Mouse (Mus musculus) mature B cell (primary cell): Measurements from ENCODE around the gene Rpl5.

Source experiments
- in situ Hi-C: fragments of 300-500 bp; cut with MboI; formaldehyde crosslinking; loops from 2 replicates; pipeline ENCODE4 v1.14.3; 2019

Rpl5 gene

DNA sequence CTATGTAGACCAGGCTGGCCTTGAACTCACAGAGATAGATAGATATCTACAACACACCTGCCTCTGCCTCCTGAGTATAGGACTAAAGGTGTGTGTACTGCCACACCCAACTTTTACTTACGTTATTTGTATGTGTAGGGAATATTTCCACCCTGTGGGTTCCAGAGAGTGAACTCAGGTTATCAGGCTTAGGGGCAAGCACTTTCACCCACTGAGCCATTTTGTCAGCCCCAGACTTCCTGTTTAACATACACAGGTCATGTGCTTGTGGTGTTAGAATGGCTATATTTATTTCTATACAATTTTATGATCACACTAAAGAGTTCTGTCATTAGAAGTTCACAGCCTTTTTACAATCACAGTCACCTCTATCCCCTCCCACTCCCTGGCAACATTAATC, 42.6 kb downstream of the Rpl5 start:
- in situ Hi-C loops: no loop called here

DNA sequence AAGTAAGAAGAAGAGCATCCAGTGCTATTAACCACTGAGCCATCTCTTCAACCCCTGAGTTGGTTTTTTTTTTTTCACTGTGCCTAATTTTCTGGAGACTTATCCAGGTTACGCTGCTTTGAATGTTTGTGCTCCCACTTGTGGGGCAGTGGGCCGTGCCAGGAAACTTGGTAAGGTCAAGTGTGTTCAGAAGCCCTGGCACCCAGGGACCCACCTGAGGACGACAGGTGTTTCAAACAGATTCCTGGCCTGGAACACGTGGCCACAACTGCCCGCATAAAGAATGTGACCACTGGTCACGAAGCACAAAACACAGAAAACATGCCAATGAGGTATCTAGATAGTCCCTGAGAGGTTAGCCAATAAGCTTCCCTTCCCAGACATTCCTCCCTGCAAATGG, 43.2 kb downstream of the Rpl5 start:
- in situ Hi-C loops: no loop called here

DNA sequence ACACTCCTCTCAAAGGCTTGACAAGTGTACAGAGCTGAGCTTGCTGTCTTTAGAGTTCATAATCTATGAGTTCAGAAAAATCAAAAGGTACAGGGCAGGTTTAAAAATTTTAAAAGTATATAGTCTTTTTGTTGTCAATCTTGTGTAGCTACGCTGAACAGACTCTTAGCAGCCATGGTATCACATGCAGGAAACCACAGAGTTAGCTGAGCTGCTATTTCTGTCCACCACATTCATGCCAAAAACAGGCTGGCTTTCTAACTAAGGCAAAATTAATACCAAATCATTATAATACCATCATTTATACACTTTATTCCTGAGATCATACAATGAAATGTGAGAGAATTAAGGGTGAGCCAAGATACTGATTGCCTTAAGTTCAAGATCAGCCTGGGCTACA, 46.2 kb downstream of the Rpl5 start:
- in situ Hi-C loops: no loop called here

DNA sequence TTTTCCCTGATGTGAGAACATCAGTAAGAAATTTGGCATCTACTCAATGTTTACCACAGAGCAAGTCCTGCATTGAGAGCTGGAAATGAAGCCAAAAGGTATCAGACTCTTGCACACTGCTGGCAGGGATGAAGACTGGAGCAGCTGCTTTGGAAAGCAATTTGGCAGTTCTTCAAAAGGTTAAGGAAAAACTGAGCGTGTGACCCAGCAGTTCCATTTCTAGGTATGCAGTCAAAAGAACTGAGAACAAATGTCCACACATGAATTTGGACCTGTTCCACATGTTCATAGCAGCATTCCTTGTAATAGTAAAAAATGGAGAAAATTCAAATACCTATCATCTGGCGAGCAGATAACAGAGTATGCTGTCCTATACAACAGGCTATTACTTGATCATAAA, 47.2 kb downstream of the Rpl5 start:
- in situ Hi-C loops: no loop called here

DNA sequence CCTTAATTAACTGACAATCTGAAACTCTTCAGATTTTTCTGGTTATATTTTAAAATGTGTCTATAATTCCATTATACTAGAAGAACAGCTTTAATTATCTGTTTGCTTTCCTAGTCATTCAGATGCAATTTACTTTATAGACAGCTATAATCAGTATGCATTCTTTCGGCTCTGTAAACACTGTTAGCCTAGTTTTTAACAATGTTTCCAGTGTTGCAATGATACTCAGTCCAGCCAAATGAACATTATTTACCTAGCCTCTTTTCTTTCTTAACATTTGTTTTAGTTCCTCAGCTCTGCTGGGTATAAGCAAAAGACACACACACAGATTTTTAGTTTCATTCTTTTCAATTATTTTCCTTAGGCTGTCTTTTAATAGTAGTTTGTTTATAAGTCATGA, 48.6 kb downstream of the Rpl5 start:
- in situ Hi-C loops: no loop called here

DNA sequence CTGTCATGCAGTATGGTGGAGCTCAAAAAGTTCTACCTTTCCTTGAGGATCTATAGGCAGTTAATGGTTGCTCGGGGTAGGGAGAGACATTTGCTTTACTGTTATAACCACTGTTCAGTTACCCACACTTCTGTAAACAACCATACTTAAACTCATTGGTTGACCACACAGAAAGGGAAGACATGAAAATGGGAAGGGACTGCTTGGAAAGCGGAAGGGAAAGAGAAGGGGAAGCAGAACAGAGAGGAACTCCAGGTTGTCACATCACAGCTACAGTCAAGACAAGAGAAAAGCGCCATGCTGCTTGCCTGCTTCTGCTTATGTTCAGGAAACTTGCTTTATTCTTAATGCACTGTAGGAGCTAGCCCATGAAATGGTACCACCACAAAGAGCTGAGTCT, 49.3 kb downstream of the Rpl5 start:
- in situ Hi-C loops: no loop called here

DNA sequence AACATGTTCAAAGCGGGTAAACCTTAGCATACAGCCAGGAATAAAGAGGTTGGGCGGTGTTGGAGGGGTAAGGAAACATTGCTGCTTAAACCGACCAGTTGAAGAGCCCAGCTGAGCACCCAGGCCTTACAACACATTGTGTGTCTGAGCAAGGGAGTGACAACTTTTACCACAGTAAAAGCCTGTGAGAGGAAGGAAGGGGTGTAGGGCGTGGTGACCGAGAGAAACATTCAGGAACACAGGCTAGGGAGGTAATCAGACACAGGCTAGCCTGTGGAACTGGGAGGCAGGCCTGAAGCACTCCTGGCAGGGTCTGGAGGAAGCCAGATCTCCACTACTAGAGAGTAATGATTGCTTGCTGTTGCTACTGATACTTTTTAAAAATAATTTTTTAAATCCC, 50.3 kb downstream of the Rpl5 start:
- in situ Hi-C loops: no loop called here
